Mouse (Mus musculus): ENCODE data around the gene Apoe. TPM values are rescaled to one million over a fixed set of nuclear protein-coding genes. Genes with fewer than 3 reads are reported as not detected.
"Not testable (repeated sequence)": the region's sequence is repeated elsewhere in the genome, so short reads cannot be mapped to it uniquely, and the experiment has no call there.

The Apoe gene
- total RNA-seq, 4 experiments from 2014 or later, result 172 to 309 (median 253) TPM

DNA sequence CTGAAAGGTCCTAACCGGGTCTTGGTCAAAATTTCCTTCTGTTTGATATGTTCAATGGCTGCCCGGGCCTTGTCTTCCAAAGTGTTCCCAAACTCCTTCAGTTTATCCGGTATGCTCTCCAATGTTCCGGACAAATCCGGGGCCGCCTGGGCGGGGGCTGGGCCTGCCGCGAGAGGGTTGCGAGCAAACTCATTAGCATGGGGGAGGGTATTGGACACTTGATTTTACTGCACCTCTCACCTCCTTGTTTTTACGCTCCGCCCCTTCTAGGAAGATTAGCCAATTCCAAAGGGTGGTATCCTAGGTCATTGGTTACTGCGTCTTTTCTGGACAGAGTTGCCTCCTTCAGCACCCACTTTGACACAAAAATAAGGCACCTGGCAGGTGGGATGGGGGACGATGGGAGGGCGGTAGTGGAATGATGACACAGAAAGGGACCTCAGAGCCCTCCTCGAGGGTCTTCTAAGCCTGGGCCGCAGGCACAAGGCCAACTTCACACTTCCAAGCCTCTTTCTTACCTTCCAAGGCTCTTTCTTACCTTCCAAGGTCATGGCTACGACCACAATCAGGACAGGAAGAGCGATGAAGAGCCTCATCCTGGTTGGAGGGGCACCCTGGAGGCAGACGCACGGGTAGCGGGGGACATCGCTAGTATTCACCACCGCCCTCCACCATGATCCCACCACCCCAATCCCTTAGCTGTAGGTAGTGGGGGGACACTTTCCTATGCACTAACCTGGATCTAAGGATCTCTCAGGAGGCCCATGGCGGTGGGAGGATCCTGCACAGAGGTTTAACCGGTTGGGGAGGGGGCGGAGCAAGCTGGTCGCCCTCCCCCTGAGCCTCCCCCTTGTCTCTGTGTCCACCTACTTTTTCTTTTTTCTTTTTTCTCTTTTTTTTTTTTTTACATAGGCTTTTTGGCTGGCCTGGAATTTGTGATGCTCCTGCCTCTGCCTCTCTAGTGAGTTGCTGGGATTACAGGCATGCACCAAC, 6.8 kb downstream of the Apoe start, which contains the start of gene Apoc1:
Gene Apoc1 (minus strand): TSS at position 788 of the 993 bp plus-strand sequence.
- DNase-seq (ENCODE audit: low spot score), result no peak

DNA sequence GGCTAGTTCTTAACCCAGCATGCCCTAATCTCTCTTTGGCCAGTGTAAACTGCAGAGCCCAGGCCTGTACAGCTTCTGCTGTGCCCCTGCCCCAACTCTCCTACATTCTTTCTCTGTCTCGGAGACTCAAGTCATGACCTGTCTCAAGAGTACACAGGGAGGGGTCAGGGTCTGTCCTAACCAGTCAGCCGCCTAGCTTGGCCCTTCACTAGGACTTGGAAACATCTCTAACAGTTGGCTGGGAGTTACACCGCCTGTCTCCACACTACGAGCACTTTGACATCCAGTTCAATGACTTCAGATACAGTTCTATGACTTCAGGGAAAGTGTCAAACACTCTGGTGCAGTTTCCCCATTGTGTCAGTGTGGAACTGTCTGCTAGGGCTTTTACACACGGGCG, 7.6 kb downstream of the Apoe start:
- no peak for DNase-seq (ENCODE audit: low spot score)

DNA sequence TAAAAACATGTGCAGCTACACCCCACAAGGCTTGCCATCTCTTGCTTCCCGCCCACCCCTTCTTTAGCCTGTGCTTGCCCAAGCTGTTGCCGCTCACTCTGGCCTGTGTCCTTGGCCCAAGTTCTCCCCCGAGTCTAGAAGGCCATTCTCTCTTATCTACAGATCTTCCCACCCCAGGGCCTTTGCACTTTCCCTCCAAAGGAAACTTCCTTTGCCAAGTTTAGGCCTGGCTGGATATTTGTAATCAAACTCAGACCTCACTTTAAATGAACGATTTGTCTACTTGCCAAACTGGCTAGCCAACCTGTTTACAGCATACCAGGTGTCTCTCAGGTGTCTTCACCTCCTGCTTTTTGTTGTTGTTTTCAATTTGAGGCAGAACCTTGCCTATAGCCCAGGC, 8.1 kb downstream of the Apoe start:
- DNase-seq (ENCODE audit: low spot score), result no peak

DNA sequence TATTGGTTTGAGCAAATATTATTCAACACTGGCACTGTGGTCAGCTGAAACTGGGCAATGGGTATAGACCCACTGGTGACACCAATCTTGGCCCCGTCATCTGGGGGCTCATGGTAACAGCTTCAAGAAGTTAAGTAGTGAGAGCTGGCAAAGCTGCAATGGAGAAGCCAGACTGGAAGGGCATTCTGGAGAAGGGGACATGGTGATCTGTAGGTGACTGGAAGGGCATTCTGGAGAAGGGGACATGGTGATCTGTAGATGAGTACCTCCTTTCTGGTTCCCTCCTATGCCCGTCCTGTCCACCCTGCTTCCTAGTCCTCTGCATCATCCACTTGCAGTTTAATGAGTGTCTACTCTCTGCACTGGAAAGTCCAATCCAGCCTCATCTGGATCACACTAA, 10.4 kb downstream of the Apoe start:
- DNase-seq (ENCODE audit: low spot score), result no peak

DNA sequence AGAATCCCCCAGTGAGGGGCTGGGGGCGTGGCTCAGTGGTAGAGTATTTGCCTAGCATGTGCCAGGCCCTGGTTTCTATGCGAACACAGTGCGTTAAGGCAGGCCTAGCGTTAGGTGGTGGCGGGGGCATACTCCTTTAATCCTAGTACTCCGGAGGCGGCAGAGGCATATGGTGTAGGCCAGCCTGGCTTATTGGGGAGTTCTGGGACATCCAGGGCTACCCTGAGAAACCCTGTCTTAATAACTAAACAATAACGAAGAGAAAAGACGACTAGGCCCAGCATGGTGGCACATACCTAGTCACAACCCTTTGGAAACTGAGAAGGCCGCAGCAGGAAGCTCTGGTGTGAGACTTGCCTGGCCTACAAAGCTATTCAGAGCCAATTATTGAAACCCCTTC, 10.9 kb downstream of the Apoe start:
- no peak for DNase-seq (ENCODE audit: low spot score)

DNA sequence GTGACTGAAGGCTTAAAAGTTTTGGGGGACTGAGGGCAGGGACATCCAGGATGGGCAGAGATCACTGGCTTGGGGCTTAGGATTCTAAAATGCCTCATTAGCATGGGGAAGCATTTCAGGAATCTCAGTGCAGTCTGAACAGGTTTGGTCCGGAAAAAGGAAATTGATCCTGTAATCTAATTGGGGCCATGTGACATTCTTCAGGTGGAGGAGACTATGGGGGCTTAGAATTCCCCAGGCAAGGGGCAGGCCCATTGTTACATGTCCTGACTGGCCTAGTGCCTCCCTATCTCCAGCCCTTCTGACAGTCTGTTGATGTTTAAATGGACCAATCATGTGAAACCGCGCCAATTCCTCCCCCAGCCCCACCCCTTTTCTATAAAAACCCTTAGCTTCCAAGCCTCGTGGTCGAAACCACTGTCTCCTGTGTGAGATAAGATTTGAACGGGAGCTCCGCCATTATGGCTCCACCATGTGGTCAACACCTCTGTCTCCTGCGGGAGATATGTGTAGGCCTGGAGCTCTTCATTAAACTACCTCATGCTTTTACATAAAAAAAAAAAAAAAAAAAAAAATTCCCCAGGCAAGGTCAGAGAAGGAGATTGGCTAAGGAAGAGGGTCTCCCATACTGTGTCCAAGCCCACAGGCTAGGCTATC, 11.9 kb downstream of the Apoe start:
- not testable (repeated sequence) for DNase-seq (ENCODE audit: low spot score)

DNA sequence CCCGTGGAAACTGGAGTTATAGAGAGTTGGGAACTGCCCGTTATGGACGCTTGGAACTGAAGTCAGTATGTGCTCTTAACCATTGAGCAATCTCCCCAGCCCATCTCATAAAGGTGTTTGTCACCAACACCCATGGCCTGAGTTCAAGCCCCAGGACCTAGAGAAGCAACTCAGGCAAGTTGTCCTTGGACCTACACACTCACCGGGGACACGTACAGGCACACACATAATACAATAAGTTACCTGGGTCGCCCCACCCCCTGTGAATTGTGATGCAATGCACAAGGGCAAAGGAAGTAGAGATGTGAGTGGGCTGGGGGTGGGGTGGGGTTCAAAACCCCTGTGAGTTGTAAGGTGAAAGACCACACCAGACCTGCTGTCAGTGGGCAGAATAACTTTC, 12.5 kb downstream of the Apoe start:
- no peak for DNase-seq (ENCODE audit: low spot score)

DNA sequence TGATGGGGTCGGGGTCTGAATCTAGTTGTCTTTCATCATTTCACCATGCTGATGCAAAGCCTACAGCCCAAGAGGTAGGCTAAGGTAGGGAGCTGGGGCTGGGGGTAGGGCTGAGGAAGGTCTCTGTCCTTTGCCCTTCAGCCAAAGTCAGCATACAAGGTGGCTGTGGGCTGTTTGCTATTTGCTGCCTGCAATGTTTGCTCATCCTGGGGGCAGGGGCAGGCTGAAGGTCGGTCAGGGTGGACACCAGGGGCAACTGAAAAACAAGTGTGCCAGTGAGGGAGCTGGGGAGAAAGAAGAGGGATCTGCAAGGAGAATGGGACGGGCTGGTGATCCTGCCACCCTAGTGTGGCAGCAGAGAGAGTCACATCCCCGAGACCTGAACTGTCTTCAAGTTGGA, 13.6 kb downstream of the Apoe start:
- DNase-seq (ENCODE audit: low spot score), result no peak

DNA sequence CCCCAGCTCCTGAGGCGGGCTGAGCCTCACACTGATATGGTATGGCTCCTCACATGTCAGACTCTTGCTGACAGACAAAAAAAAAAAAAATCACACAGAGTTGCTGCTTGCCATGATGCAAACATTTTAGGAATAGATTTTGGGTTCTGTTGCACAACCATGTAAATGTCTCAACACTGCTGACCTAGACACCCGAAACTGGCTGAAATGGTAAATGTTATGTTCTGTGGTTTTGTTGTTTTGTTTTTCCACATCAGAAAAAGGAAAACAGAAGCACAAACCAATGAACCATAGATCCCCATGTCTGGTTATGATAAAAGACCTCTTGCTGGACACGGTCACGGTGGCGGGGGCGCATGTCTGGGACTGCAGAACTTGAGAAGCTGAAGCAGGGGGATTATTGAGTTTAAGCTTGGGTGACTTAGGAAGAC, 15.2 kb downstream of the Apoe start:
- no peak for DNase-seq (ENCODE audit: low spot score)

DNA sequence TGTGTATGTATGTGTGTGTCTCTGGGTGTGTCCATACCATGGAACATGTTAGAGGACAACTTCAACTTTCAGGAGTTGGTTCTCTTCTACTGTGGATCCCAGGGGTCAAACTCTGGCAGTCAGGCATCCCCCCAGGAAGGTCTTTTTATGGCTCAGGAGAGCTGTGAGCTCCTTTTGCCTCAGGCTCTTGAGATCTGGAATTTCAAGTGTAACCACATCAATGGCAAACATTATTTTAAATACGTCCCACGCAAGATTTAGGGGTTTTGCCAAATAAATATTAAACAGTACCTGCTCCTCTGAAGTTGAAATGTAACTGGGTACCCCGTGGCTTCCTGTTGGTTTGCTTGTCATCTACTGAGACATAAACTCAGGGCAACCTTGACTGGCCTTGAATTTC, 16.0 kb downstream of the Apoe start:
- no peak for DNase-seq (ENCODE audit: low spot score)

DNA sequence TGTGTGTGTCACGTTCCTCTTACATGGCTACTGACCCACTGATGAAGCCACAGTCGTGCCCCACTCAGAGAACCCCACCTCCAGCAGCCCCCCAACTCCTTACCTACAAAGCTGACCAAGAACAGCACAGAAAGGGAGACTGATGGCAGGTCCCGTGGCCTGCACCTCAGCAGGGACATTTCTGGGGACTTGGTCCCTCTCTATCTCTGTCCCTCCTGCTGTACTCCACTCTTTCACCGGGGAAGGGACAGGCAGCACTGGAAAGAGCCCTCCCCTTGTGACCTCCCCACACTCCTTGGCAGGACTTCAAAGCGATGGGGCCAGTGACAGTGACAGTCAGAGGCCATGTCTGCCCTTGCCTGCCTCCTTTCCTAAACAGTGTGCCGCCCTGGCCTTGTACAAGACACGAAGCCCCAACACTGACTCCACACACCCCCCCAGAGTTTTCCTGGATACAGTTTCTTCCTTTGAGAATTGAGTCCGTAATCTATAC, 17.7 kb downstream of the Apoe start, which contains the start of the genes Gm44805 and Apoc4:
Gene Gm44805 (minus strand): TSS at position 222 of the 493 bp plus-strand sequence.
Gene Apoc4 (minus strand): TSS at position 278 of the 493 bp plus-strand sequence.
- no peak for DNase-seq (ENCODE audit: low spot score)

DNA sequence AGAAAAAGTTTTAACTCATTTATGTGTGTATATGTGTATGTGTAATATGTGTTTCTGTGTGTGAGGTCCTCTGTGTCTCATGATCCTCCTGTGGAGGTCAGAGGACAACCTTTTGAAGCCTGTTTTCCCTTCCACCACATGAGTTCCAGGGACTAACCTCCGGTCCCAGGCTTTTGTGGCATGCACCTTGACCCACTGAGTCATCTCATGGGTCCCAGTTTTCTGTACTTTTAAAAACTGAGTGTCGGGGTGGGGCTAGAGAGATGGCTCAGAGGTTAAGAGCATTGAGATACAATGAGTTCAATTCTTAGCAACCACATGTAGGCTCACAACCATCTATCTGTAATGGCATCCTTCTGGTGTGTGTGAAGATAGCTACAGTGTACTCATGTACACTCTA, 18.3 kb downstream of the Apoe start:
- no peak for DNase-seq (ENCODE audit: low spot score)

DNA sequence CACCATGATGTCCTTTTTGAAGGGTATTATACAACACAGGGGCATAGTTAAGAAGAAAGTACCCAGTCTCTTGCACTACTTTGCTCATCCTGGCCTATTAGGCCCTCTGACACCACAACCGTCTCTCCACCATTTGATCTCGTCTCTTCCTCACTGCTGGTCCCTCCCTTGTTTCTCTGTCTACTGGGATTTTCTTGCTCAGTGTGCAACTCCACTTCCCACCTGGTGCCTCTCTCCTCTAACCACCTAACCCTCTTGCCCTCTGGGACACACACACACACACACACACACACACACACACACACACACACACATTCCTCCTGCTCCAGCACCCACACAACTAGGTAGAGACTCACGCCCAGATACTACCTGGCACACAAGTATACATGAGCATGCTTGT, 20.1 kb downstream of the Apoe start:
- no peak for DNase-seq (ENCODE audit: low spot score)

DNA sequence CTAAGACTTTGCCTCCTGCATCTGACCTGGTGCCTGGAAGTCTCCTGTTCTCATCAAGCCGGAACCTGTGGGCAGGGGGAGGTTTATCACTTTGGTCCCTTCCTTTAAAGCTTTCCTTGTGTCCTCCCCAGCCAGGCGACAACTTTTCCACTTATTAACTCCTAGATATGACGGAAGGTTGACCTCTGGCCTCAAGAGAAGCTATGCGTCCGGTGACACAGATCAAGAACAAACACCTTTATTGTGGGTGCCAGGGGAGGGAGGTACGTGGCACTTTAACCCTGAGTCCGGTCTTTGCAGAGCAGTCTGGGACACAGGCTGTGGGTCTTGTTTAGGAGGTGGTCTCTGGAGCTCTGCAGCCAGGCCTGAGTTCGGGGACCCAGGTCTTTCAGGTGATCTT, 21.1 kb downstream of the Apoe start, which contains the start of gene Apoc2:
Gene Apoc2 (minus strand): TSS at position 70 of the 400 bp plus-strand sequence.
- no peak for DNase-seq (ENCODE audit: low spot score)

DNA sequence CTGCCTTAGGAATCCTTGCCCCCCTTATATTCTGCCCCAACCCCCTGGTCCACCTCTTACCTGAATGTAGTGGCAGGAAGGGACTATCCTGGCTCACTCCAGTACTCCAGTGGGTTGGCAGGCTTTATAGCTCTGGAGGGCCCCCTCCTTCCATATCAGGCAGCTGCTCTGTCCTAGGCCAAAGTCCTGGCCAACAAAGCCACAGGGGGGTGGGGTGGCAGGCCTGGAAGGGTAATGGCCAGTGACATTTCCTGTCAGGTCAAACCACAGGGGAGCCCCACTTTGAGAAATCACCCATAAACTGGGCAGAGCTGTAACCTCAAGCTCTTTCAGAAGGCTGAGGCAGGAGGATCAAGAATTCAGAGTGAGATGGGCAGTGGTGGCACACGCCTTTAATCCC, 22.3 kb downstream of the Apoe start:
- DNase-seq (ENCODE audit: low spot score), result no peak

DNA sequence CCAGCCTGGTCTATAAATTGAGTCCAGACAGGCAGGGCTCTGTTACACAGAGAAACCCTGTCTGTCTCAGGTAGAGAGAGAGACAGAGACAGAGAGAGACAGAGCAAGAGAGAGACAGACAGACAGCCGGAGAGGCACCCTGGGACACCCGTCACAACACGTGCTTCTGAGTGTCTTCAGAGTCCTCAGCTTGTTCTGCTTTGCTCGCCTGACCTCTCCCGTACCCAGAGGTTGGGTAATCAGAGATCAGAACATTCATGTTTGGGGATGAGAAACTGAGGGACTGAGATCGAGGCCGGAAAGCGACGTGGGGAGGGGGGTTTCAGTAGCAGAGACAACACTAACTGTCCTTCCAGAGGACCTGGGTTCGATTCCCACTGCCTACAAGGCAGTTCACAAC, 23.2 kb downstream of the Apoe start:
- DNase-seq (ENCODE audit: low spot score), result no peak

DNA sequence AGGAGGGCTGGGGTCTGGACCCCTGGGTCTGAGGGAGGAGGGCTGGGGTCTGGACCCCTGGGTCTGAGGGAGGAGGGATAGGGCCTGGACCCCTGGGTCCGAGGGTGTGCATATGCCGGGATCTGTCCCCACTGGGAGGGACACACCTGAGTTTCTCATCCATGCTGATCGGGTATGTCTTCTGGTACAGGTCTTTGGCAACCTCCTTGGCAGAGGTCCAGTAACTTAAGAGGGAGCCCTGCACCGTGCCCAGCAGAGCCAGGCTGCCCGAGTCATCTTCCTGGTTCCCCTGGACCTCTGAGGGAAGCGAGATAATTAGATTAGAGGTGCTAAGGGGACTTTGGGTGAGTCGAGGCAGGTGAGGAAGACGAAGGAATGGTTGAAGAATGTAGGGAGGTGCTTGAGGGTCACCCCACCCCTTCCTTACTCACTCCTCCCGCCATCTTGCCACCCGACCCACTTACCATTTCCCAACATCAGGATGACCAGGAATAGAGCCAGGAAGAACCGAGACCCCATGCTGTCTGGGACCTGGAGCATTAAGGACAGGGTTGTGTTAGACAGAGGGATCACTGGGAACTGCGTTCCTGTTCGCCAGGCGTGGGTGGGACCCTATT, 25.8 kb downstream of the Apoe start:
- no peak for DNase-seq (ENCODE audit: low spot score)

DNA sequence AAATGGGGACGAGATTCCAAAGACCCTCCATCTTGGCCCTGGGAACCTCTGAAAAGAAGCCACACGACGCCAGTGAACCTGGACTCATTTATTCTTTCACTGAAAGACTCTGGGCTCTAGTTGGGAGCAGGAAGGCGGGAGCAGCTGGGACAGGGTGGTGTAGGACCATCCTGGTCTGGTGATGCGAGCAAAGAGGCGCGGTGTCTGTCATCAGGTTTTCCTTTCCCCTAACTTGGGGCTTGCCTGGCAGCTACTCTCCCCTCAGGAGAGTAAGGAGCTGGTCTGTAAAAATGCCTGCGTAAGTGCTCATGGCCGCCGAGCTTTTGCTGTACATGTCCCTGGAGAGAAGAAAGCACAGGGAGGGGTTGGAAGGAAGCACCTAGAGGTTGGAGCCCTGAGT, 27.5 kb downstream of the Apoe start:
- DNase-seq (ENCODE audit: low spot score), result no peak

DNA sequence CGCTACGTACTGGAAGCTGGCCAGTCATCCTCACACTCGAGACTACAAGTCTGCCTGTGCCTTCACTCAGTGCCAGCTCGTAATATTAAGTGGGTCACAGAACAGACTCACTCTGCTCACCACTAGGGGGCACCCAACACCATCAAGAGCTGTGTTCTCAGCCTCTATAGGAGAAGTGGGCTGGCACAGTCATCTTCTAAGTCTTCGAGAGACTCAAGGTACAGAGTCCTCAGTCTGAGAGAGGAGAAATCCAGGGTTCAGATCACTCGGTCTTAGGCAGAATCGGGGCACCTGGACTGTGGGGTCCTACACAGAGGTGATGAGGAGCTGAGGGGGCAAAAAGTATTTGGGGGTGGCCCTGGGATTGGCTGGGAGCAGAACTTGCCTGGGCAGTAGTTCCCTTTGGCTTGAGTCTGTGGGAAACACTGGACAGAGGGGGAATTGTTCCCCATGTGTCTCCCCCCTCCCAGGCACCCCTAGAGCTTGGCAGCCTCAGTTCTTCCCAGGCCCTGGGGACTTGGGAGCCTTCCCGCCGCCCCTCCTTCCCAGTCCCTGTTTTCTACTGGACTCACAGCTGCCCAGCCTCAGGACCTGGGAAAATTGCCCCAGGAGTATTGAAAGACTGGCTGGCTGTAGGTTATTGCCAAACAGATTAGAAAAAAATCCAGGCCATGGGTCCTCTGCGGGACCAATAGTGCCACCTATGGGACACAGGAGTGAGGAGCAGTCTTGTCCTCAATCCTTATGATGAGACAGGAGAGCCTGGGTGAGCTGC, 29.9 kb downstream of the Apoe start:
- peak; percentile 92 for DNase-seq (ENCODE audit: low spot score)

DNA sequence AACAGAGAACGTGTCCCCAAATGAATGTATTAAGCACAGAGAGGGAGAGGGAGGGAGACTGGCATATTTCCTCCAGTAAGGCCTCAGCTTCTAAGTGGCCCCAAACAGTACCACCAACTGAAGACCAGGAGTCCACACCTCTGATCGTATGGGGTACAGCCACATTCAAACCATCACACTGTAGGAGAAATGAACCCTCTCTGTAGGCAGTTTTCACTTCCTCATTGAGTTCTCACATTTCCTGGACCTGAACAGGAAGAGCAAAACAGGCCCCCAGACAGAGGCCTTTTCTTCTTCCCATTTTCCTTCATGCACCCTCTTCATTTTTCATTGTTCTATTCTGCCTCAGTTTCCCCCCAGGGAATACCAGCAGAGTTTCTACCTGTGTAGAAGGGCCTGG, 31.6 kb downstream of the Apoe start:
- no peak for DNase-seq (ENCODE audit: low spot score)

DNA sequence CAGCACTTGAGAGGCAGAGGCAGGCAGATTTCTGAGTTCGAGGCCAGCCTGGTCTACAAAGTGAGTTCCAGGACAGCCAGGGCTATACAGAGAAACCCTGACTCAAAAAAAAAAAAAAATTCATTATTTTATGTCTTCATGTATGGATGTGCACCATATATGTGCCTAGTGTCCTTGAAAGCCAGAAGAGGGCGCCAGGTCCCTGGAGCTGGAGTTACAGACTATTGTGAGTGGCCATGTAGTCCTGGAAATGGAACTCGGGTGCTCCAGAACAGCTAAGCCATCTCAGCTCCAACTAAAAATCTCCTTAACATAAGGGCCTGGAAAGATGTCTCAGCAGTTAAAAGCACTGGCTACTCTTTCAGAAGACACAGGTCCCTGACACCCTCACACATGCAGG, 32.2 kb downstream of the Apoe start:
- DNase-seq (ENCODE audit: low spot score), result no peak

All from heart, adult 8-10 months (tissue).